Mouse (Mus musculus): ENCODE measurements at regions not wholly inside any gene's neighbourhood (a gene's known extent, or its start where the extent isn't known, plus 50 kb on each side); places are given as distances from the start of the nearest gene placed in this dataset.

GRCm38 (mm10) chr1:90386792-90387191, 183.0 kb downstream of the Ackr3 start:
- no peak for DNase-seq (ENCODE audit: low spot score in 2 of 2)
- intact Hi-C loops (cut with DNase I) = loop anchor here (10.0 kb wide), 1 partner anchor 198 kb away; no protein-coding TSS in a partner anchor

GRCm38 (mm10) chr1:90390422-90390821, 186.6 kb downstream of the Ackr3 start:
- DNase-seq (ENCODE audit: low spot score in 2 of 2) = peak in 1 of 2 experiments; percentile 48
- intact Hi-C loops (cut with DNase I) = no loop called here

DNA sequence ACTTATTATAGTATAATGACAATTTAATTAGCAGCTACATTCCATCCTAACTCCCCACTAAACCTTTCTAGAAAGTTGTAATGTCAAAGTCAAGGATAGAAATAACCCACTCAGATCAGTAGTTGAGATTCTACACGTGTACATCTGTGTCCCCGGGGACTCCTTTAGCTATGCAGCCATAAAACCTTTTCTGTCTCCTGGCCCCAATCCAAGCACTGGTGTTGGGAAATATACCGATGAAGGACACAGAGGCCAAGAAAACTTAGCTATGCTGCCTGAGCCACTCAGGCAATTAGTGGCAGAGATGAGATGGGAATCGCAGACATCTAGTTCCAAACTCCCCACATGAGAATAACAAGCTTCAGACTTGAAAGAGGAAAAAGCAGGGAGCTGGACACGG, 190.1 kb downstream of the Ackr3 start:
- no peak for DNase-seq (ENCODE audit: low spot score in 2 of 2)
- intact Hi-C loops (cut with DNase I) = no loop called here

GRCm38 (mm10) chr1:90395331-90396016, 191.7 kb downstream of the Ackr3 start:
- intact Hi-C loops (cut with DNase I) = no loop called here
- DNase-seq (ENCODE audit: low spot score in 2 of 2) = no peak

- DNase-seq (ENCODE audit: low spot score in 2 of 2) = no peak
- intact Hi-C loops (cut with DNase I) = no loop called here
Measured at GRCm38 (mm10) chr1:90396660-90397059, 192.9 kb downstream of the Ackr3 start.

- intact Hi-C loops (cut with DNase I) = no loop called here
- DNase-seq (ENCODE audit: low spot score in 2 of 2) = no peak
Measured at GRCm38 (mm10) chr1:90397355-90397754, 193.6 kb downstream of the Ackr3 start.

DNA sequence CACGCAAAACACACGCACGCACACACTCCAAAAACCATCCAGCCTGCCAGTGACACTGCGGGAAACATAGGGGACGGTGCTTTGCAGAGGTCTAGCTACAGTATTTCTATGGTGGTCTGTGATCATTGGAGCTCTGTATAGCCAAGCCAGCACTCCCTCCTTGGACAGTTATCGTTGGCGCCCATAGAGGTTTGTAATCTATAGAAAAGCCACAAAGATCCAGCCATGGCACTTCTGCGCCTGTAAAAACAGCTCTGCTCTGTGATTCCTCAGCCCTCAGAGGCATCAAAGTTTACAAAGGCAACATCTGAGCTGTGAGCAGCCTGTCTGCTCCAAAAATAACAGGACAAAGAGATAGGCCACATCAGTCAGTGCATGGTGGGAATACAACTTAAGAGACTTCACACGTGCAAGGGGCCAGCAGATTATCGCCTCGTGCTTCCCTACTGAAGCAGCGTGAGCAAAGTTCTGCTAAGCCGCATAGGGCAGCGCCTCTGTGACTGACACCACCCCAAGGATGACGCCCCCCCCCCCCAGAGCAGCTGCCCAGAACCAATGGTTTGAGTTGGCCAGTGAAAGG, 194.7 kb downstream of the Ackr3 start:
- no peak for DNase-seq (ENCODE audit: low spot score in 2 of 2)
- intact Hi-C loops (cut with DNase I) = no loop called here

GRCm38 (mm10) chr1:90403057-90403456, 199.3 kb downstream of the Ackr3 start:
- intact Hi-C loops (cut with DNase I) = no loop called here
- DNase-seq (ENCODE audit: low spot score in 2 of 2) = no peak

DNA sequence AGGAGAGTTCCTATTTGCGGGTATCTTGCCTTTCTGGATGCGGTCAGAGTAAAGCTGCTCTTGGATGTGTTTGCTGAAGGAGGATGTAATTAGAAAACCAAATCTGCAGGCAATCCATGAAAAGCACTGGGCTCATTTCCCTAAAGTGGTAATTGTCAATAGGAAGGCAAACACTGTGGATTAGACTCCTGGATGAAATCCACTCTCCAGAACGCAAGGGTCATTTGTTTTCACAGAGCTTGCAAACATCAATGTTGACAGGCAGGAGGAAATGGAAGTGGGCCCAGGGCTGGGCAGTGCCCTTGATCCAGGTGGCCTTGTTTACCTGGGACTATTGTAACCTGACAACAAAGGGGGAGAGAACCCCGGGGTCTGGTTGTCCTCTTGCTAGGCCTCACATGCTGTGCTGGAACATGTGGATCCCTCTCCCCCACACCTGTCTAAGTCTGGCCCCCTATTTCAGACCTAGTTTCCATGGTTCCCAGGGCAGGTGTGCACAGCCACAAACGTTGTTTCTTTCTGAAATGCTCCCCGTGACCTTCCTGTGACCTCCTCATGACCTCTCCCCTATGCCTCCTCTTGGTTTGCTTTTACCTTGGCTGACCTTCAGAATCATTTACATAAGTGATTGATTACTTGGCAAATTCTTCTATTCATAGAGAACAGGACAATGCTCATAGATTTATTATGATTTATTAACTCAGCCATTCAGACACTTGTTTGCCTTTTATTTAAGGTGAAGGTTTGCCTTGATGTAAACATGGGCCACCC, 197.9 kb upstream of the Cops8 start:
- intact Hi-C loops (cut with DNase I) = no loop called here
- DNase-seq (ENCODE audit: low spot score in 2 of 2) = no peak

DNA sequence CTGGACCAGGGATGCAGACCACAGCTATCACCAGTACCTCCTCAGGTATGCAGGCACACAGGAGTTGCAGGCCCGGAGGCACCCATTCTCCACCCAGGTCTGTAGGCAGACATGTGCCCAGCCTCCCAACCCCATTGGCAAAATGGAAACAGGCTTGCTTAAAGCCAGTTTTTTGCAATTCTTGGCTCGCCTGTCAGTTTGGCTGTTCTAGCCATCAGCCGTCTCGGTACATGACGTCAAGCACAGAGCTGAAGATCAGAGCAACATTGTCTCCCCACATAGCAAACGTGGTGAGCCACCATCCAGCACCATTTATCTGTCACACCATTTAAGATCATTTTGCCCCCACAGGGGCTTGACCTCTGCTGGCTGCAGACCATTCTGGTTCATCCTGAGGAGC, 196.1 kb upstream of the Cops8 start:
- intact Hi-C loops (cut with DNase I) = no loop called here
- no peak for DNase-seq (ENCODE audit: low spot score in 2 of 2)

DNA sequence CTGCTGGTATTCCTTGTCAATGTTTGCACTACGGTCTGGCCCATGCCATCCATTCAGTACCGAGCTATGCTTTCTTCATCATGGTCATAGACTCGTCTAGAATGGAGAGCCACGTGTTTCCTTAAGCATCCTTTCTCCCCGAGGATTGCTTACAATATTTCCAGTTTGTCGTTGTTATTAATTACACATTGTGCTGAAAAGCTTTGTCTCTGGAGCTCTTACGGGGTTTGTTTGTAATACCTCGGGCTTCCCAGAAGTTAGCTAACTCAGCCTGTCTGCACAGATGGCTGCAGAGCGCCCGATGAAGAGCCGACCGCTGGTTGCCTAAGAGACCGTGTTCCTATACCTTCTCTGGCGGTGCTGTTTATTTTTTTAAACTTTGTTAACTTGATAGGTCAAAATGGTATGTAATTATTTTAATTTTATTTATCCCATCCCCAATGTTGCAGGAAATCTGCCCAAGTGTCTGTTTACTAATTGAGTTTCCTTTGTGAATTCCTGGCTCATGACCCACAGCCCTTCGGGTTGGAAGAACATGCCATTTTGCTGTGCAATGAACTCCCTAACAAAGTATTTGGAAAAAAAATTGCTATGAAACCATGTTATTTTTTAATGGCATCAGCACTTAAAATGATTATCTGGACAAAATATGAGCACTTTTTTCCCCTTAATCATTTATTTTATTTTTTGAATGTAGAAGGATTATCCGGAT, 194.1 kb upstream of the Cops8 start:
- intact Hi-C loops (cut with DNase I) = no loop called here
- peak in 1 of 2 experiments; percentile 29 for DNase-seq (ENCODE audit: low spot score in 2 of 2)

DNA sequence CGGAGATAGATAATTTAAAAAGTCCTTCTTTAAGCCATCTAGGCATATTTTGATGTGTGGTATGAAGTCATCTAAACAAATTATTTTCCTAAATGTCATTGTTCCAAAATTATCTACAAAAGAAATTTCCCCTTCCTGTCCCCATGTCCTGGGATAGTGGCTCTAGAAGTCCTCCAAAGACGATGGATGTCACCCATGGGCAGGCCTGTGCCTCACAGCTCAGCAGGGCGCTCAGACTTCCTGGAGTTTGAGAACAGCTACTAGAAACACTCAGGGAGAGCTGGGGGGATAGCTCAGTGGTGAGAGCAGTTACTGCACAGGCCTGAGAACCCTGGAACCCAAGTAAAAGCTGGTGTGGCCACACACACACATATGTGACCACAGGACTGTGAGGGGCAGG, 193.5 kb upstream of the Cops8 start:
- intact Hi-C loops (cut with DNase I) = no loop called here
- no peak for DNase-seq (ENCODE audit: low spot score in 2 of 2)

- intact Hi-C loops (cut with DNase I) = no loop called here
- no peak for DNase-seq (ENCODE audit: low spot score in 2 of 2)
Measured at GRCm38 (mm10) chr1:90412511-90413045, 190.2 kb upstream of the Cops8 start.

DNA sequence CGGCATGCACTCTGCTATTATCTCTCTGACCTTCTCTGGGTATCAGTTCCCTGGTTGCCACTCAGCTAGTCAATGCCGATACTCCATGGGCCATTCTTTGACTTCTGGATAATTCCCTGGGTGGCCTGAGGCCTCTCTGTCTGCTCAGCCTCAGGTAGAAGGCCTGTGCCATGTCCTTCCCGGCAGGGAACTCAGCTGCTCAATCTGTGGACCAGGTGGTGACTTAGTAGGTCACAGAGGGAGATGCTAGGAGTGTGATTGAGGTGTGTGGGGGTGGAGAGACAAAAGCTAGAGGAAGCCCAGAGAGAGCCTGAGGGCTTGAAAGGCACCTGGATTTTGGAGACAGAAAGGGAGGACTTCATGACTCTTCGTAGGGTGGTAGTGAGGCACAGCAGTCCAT, 188.0 kb upstream of the Cops8 start:
- no peak for DNase-seq (ENCODE audit: low spot score in 2 of 2)
- intact Hi-C loops (cut with DNase I) = no loop called here

DNA sequence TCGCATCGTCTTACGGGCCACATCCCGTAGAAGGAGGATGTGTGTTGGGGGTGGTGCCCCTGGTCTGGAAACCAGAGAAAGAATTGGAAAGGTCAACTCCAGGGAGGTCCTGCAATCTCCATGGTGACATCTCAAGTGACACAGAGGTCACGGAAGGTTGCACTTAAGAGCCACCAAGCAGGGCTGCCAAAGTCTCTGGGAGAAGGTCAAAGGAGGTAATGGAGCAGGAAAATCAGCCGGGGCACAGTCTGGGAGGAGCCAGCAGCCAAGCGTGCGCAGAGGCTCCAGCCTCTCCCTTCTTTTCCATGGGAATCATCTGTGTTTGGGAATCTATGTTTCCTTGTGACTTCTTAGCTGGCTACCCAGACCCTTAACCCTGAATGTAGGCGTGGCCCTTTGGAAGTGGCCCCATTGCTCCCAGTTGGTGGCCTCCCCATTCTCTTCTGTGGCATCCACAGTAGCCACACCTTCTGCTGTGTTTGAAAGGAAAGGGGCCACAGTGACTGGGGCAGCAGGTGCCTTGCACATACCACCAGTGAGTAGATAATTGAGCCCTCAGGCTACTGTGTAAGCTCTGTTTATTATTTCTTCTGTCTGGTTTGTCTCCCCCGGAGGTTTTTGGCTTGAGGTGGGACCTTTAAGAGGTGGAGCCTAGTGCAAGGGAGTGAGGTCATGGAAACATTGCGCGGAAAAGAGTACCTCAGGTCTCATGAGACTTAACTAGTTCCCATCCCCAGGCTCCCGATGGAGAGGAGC, 178.5 kb upstream of the Cops8 start:
- DNase-seq (ENCODE audit: low spot score in 2 of 2) = no peak
- intact Hi-C loops (cut with DNase I) = no loop called here

GRCm38 (mm10) chr1:90428334-90428733, 174.4 kb upstream of the Cops8 start:
- intact Hi-C loops (cut with DNase I) = no loop called here
- DNase-seq (ENCODE audit: low spot score in 2 of 2) = no peak

DNA sequence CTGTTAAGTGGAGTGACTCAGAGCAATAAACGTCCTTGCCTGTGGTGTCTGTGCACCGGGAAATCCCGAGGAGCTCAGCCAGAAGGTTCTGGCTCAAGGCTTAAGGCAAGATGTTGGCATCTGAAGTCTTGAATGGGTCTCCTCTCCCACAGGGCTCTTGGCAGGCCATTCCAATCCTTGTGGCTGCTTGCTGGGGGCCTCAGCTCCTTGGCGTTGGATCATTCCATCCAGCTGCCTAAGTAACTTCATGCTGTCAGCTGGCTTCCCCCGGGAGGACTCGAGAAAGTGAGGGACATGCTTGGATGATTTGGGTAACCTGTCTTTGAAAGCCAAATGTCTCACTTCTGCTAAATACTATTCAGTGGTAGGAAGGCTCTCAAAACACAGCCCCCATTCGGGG, 174.0 kb upstream of the Cops8 start:
- intact Hi-C loops (cut with DNase I) = no loop called here
- no peak for DNase-seq (ENCODE audit: low spot score in 2 of 2)

DNA sequence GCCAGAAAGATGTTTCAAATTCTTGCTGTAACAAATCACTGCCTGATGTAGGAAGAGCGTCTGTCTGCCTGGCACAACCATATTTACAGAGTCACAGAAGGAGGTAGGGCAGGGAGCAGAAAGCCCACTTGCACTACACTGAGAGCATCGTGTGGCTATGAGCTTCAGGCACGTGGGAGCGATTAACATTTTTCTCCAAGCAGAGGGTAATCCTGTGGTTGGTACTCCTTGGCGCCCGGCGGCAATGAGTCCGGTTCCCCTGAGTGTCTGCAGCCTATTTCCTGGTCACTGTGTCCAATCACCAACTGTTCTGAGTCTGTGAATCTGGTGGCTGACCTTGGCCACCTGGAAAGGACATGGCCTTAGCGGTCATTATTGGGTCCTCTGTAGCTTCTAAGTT, 172.3 kb upstream of the Cops8 start:
- no peak for DNase-seq (ENCODE audit: low spot score in 2 of 2)
- intact Hi-C loops (cut with DNase I) = no loop called here

DNA sequence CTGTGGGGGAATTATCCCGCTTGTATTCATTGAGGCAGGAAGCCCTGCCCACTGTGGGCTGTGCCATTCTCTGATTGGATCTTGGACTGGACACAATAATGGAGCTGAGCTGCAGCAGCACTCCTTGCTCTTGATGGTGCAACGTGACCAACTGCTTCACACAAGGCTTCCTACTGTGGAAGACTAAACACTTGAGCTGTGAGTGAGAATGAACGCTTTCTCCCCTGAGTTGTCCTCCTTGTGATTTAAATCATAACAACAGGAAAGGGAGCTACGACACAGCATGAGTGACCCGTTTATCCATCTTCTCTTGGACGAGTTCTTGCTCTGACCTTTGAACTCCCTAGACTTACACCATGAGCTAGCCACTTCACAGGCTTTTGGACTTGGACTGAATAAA, 171.0 kb upstream of the Cops8 start:
- no peak for DNase-seq (ENCODE audit: low spot score in 2 of 2)
- intact Hi-C loops (cut with DNase I) = no loop called here
